Mouse (Mus musculus): ENCODE data around the gene Hist1h4h. TPM values are rescaled to one million over a fixed set of nuclear protein-coding genes. Genes with fewer than 3 reads are reported as not detected.
A peak's percentile ranks its signal among the peaks of the same experiment; 100 is the strongest.

Hist1h4h gene
- 3.3 and 4.3 TPM in 2 replicates for polyA plus RNA-seq (2014; fragmentation: Nextera tagmentation; extraction: Ambion mirVana)

GRCm38 (mm10) chr13:23530901-23531875 is at the start of gene Hist1h4h:
Hist1h4h (plus strand) TSS chr13:23531050.
- DNase-seq (ENCODE audit: low spot score) (peak; percentile 96), ATAC-seq (replicated peaks; ENCODE audit: low FRiP score) (peak; percentile 67)
- Histone ChIP-seq H3K9ac (ENCODE audit: low read depth, low read length) (peak within 1 kb of the TSS; percentile 94), H3K4me3 (ENCODE audit: low read depth, low read length) (peak within 1 kb of the TSS; percentile 65), H3K9me3 (ENCODE audit: control insufficient read depth, low read length) (no peaks in the 10 kb centered on the region), H3K4me2 (peak within 1 kb of the TSS; percentile 88), H3K36me3 (ENCODE audit: control insufficient read depth, insufficient read depth, low read length) (no peaks in the 10 kb centered on the region), H3K4me1 (replicated peaks; ENCODE audit: control insufficient read depth, insufficient read depth, low read length) (peaks cover 15% of the 10 kb centered on the region), H3K27ac (ENCODE audit: low read depth, low read length) (peak within 1 kb of the TSS; percentile 100), H3K27me3 (replicated peaks; ENCODE audit: control insufficient read depth, insufficient read depth, low read length) (no peaks in the 10 kb centered on the region)
- WGBS, result under 1% methylated on average over 54 of the region's 70 CpGs

- DNase-seq (ENCODE audit: low spot score) (no peak), ATAC-seq (replicated peaks; ENCODE audit: low FRiP score) (no peak)
- Histone ChIP-seq H3K9ac (ENCODE audit: low read depth, low read length) (no peak overlapping the region), H3K27ac (ENCODE audit: low read depth, low read length) (no peak overlapping the region), H3K4me3 (ENCODE audit: low read depth, low read length) (no peak overlapping the region), H3K4me1 (replicated peaks; ENCODE audit: control insufficient read depth, insufficient read depth, low read length) (peaks cover 2% of the 10 kb centered on the region; the same call in 1 of the 2 replicates), H3K36me3 (ENCODE audit: control insufficient read depth, insufficient read depth, low read length) (no peaks in the 10 kb centered on the region), H3K27me3 (replicated peaks; ENCODE audit: control insufficient read depth, insufficient read depth, low read length) (no peaks in the 10 kb centered on the region), H3K4me2 (no peak overlapping the region), H3K9me3 (ENCODE audit: control insufficient read depth, low read length) (no peaks in the 10 kb centered on the region)
- WGBS, result 76% methylated on average over 2 of the region's 2 CpGs
Measured at GRCm38 (mm10) chr13:23483153-23483552, 47.7 kb upstream of the Hist1h4h start.

- Histone ChIP-seq H3K36me3 (ENCODE audit: control insufficient read depth, insufficient read depth, low read length) (no peaks in the 10 kb centered on the region), H3K4me3 (ENCODE audit: low read depth, low read length) (no peak overlapping the region), H3K27me3 (replicated peaks; ENCODE audit: control insufficient read depth, insufficient read depth, low read length) (no peaks in the 10 kb centered on the region), H3K4me1 (replicated peaks; ENCODE audit: control insufficient read depth, insufficient read depth, low read length) (peaks cover 4% of the 10 kb centered on the region; the same call in 1 of the 2 replicates), H3K27ac (ENCODE audit: low read depth, low read length) (no peak overlapping the region), H3K4me2 (no peak overlapping the region), H3K9me3 (ENCODE audit: control insufficient read depth, low read length) (no peaks in the 10 kb centered on the region), H3K9ac (ENCODE audit: low read depth, low read length) (no peak overlapping the region)
- DNase-seq (ENCODE audit: low spot score), result no peak
- 35% methylated on average over 5 of the region's 5 CpGs for WGBS
- no peak for ATAC-seq (replicated peaks; ENCODE audit: low FRiP score)
Measured at GRCm38 (mm10) chr13:23485271-23485670, 45.6 kb upstream of the Hist1h4h start.

GRCm38 (mm10) chr13:23488400-23489322 is 42.2 kb upstream of the Hist1h4h start, which contains the start of gene Btn2a2:
Btn2a2 (minus strand) TSS chr13:23488857.
- ATAC-seq (replicated peaks; ENCODE audit: low FRiP score), result peak; percentile 82
- Histone ChIP-seq H3K36me3 (ENCODE audit: control insufficient read depth, insufficient read depth, low read length) (no peaks in the 10 kb centered on the region), H3K9me3 (ENCODE audit: control insufficient read depth, low read length) (no peaks in the 10 kb centered on the region), H3K27me3 (replicated peaks; ENCODE audit: control insufficient read depth, insufficient read depth, low read length) (no peaks in the 10 kb centered on the region), H3K9ac (ENCODE audit: low read depth, low read length) (0 out of 2 replicates have a peak within 1 kb of the TSS, but pooled peaks have one; percentile 22), H3K4me1 (replicated peaks; ENCODE audit: control insufficient read depth, insufficient read depth, low read length) (peaks cover 17% of the 10 kb centered on the region), H3K4me3 (ENCODE audit: low read depth, low read length) (peak within 1 kb of the TSS; percentile 39), H3K27ac (ENCODE audit: low read depth, low read length) (no peak within 1 kb of the TSS), H3K4me2 (peak within 1 kb of the TSS; percentile 62)
- DNase-seq (ENCODE audit: low spot score), result no peak
- 7% methylated on average over 13 of the region's 14 CpGs for WGBS

- H3K4me1 ChIP-seq (replicated peaks; ENCODE audit: control insufficient read depth, insufficient read depth, low read length), result peaks cover 14% of the 10 kb centered on the region
- no peak overlapping the region for H3K27ac ChIP-seq (ENCODE audit: low read depth, low read length)
- H3K4me2 ChIP-seq, result no peak overlapping the region
- no peaks in the 10 kb centered on the region for H3K27me3 ChIP-seq (replicated peaks; ENCODE audit: control insufficient read depth, insufficient read depth, low read length)
- ATAC-seq (replicated peaks; ENCODE audit: low FRiP score) (no peak), DNase-seq (ENCODE audit: low spot score) (no peak)
- no peak overlapping the region for H3K9ac ChIP-seq (ENCODE audit: low read depth, low read length)
- no peaks in the 10 kb centered on the region for H3K36me3 ChIP-seq (ENCODE audit: control insufficient read depth, insufficient read depth, low read length)
- no peak overlapping the region for H3K4me3 ChIP-seq (ENCODE audit: low read depth, low read length)
- H3K9me3 ChIP-seq (ENCODE audit: control insufficient read depth, low read length), result no peaks in the 10 kb centered on the region
- 26% methylated on average over 1 of the region's 1 CpGs for WGBS
Measured at GRCm38 (mm10) chr13:23490863-23491262, 40.0 kb upstream of the Hist1h4h start.

GRCm38 (mm10) chr13:23491263-23491662 is 39.6 kb upstream of the Hist1h4h start:
- Histone ChIP-seq H3K36me3 (ENCODE audit: control insufficient read depth, insufficient read depth, low read length) (no peaks in the 10 kb centered on the region), H3K9ac (ENCODE audit: low read depth, low read length) (no peak overlapping the region), H3K4me2 (no peak overlapping the region), H3K27me3 (replicated peaks; ENCODE audit: control insufficient read depth, insufficient read depth, low read length) (no peaks in the 10 kb centered on the region), H3K4me1 (replicated peaks; ENCODE audit: control insufficient read depth, insufficient read depth, low read length) (peaks cover 14% of the 10 kb centered on the region), H3K9me3 (ENCODE audit: control insufficient read depth, low read length) (no peaks in the 10 kb centered on the region), H3K27ac (ENCODE audit: low read depth, low read length) (no peak overlapping the region), H3K4me3 (ENCODE audit: low read depth, low read length) (no peak overlapping the region)
- DNase-seq (ENCODE audit: low spot score) (no peak), ATAC-seq (replicated peaks; ENCODE audit: low FRiP score) (0 out of 2 replicates have a peak, but pooled peaks have one; percentile 32)
- WGBS, result 4% methylated on average over 1 of the region's 1 CpGs

- DNase-seq (ENCODE audit: low spot score), result no peak
- Histone ChIP-seq H3K4me2 (peak overlapping the region; percentile 58), H3K4me3 (ENCODE audit: low read depth, low read length) (peak overlapping the region; percentile 36), H3K9me3 (ENCODE audit: control insufficient read depth, low read length) (no peaks in the 10 kb centered on the region), H3K36me3 (ENCODE audit: control insufficient read depth, insufficient read depth, low read length) (no peaks in the 10 kb centered on the region), H3K27me3 (replicated peaks; ENCODE audit: control insufficient read depth, insufficient read depth, low read length) (no peaks in the 10 kb centered on the region), H3K27ac (ENCODE audit: low read depth, low read length) (no peak overlapping the region), H3K4me1 (replicated peaks; ENCODE audit: control insufficient read depth, insufficient read depth, low read length) (peaks cover 14% of the 10 kb centered on the region), H3K9ac (ENCODE audit: low read depth, low read length) (no peak overlapping the region)
- ATAC-seq (replicated peaks; ENCODE audit: low FRiP score), result no peak
- 12% methylated on average over 14 of the region's 14 CpGs for WGBS
Measured at GRCm38 (mm10) chr13:23491990-23492389, 38.9 kb upstream of the Hist1h4h start.

- no peaks in the 10 kb centered on the region for H3K27me3 ChIP-seq (replicated peaks; ENCODE audit: control insufficient read depth, insufficient read depth, low read length)
- H3K9me3 ChIP-seq (ENCODE audit: control insufficient read depth, low read length), result no peaks in the 10 kb centered on the region
- H3K27ac ChIP-seq (ENCODE audit: low read depth, low read length), result no peak overlapping the region
- H3K9ac ChIP-seq (ENCODE audit: low read depth, low read length), result no peak overlapping the region
- ATAC-seq (replicated peaks; ENCODE audit: low FRiP score) (no peak), DNase-seq (ENCODE audit: low spot score) (no peak)
- H3K36me3 ChIP-seq (ENCODE audit: control insufficient read depth, insufficient read depth, low read length), result no peaks in the 10 kb centered on the region
- no peak overlapping the region for H3K4me3 ChIP-seq (ENCODE audit: low read depth, low read length)
- H3K4me1 ChIP-seq (replicated peaks; ENCODE audit: control insufficient read depth, insufficient read depth, low read length), result peaks cover 29% of the 10 kb centered on the region
- H3K4me2 ChIP-seq, result no peak overlapping the region
- WGBS, result 77% methylated on average over 6 of the region's 6 CpGs
Measured at GRCm38 (mm10) chr13:23495526-23495925, 35.3 kb upstream of the Hist1h4h start.

All from liver, embryonic 11.5 days (tissue).